Mouse (Mus musculus) liver, postnatal 0 days (tissue): ENCODE results near the gene Ece1.

Experiments used
- CTCF ChIP-seq: sonication (generic); IDR thresholded peaks from 2 replicates; pipeline ENCODE4 v1.5.1; 2016; ENCODE audit warnings: antibody characterized with exemption, low read depth
- EP300 ChIP-seq: IDR thresholded peaks from 2 replicates; pipeline ENCODE4 v1.6.1; 2016; ENCODE audit warnings: antibody characterized with exemption, low read depth, mild to moderate bottlenecking

DNA sequence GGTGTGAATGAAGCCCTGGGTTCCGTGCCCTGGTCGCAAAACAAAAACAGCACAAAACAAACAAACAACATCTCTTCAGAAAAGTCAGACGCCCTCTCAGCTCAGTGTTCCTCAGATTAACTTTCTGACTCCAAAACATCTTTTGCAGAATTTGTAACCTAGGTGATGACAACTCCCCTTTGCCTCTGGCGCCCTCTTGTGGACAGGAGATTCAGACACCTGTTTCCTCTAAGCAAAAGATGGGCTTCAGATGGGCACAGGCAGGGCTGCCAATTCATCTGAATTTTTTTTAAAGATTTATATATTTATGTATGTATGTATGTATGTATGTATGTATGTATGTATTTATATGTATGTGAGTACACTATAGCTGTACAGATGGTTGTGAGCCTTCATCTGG is 90.8 kb downstream of the Ece1 start:
- peak; percentile 93 for TF ChIP-seq CTCF
- no peak for TF ChIP-seq EP300
